Mouse (Mus musculus): ENCODE measurements around the gene Lamb3. TPM values are rescaled to one million over a fixed set of nuclear protein-coding genes. Genes with fewer than 3 reads are reported as not detected.

Gene Lamb3
- polyA plus RNA-seq, 1 experiment from 2014 or later, result 0.17 TPM

DNA sequence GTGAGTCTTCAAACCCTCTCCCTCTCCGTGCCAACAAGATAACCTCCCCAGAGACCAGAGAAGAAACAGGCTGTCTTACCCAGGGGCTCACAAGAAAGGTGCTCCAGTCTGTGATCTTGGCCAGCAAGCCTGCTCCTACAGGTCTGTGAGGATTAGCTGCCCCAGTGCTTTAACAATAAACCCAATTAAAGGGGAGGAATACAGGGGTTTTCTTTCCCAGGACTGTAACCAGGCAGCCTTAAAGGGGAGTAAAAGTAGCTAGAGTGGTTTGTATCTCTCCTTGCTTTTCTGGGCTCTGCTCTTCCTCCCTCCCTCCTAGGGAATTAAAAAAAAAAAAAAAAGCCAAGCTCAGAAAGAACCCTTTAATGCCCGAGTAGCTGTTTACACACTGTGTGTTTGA lies 162.6 kb downstream of the Lamb3 start, which contains the start of gene Camk1g:
Gene Camk1g (minus strand): TSS at position 203 of the 400 bp plus-strand sequence.
- H3K27me3 ChIP-seq, result no peaks in the 10 kb centered on the region
- TF ChIP-seq CTCF (IDR thresholded peaks at IDR 0.05), result no peak
- no peak for ATAC-seq
- ChIA-PET POLR2A (interaction anchor here (0.6 to 0.7 kb wide), 3 partner anchors 38 to 1368 kb away, joined by 3 read pairs; no protein-coding TSS in a partner anchor), CTCF (interaction anchor here (0.8 to 15.6 kb wide), 6 partner anchors 11 to 115 kb away, joined by 4 to 297 read pairs (median 7); no protein-coding TSS in a partner anchor)
- in situ Hi-C loops (cut with MboI; ENCODE audit: low pct_unique_long_range_greater_than_20kb), result no loop called here
- DNase-seq (ENCODE audit: low read depth, low spot score), result no peak

DNA sequence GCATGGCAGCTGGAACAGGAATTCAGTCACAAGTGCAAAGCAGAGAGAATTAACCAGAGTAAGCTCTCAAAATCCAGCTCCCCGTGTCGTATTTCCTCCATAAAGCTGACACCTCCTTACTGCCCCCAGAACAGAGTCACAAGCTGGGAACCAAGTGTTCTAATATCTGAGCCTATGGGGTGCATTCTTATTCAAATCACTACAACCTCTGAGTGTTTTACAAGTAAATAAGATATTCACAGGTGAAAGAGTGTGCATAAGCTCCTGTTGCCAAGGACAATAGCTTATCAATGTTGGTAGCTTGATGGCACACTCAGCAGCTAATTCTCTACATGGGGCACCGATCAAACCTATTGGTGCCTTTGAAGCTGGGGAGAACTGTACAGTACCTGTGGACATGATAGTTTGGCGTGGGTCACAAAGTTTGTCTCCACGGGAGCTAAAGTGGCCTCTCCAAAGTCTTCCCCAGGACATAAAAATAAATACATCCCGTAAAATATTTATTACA lies 166.5 kb downstream of the Lamb3 start:
- ChIA-PET CTCF (interaction anchor here (0.7 to 15.6 kb wide), 4 partner anchors 9 to 42 kb away, joined by 3 to 297 read pairs (median 10); no protein-coding TSS in a partner anchor), POLR2A (no interaction called here)
- H3K27me3 ChIP-seq, result no peaks in the 10 kb centered on the region
- in situ Hi-C loops (cut with MboI; ENCODE audit: low pct_unique_long_range_greater_than_20kb), result no loop called here
- TF ChIP-seq CTCF (IDR thresholded peaks at IDR 0.05), result no peak
- DNase-seq (ENCODE audit: low read depth, low spot score), result no peak
- no peak for ATAC-seq

DNA sequence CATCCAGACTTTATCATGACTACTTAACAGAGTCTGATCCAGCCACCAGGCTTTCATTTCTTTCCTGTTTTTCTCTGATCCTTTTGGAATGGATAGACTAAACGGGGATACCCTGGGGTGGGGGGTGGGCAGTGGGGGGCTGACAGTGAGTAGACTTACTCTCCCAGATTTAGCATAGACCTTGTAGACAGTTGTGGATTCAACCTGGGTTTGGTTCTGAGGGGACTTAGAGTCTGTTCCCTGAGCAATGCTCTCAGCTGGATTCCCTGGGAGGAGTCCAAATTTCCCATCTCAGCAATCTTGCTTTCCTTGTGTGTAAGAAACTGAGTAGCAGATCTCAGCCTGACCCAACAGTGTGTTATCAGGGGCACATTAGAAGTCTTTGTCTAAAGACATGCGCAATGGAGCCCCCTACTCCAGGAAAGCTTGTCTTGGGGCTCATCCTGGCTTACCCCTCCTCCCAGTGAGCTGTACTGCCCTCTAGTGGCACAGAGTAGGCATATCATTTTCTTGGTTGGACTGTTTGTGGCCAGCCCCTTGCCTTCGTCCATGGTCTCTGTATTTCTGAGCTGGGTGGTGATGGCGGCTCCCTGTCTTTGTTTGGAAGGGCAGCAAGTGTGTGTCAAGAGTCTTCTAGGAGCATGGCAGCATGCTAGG lies 169.1 kb downstream of the Lamb3 start:
- in situ Hi-C loops (cut with MboI; ENCODE audit: low pct_unique_long_range_greater_than_20kb), result loop anchor here (5.0 kb wide), 2 partner anchors 44 to 119 kb away; no protein-coding TSS in a partner anchor
- POLR2A ChIA-PET, result interaction anchor here (1.4 kb wide), 1 partner anchor 117 kb away, joined by 3 read pairs; no protein-coding TSS in a partner anchor
- no peaks in the 10 kb centered on the region for H3K27me3 ChIP-seq
- no peak for ATAC-seq
- no peak for DNase-seq (ENCODE audit: low read depth, low spot score)
- peak; percentile 93 for TF ChIP-seq CTCF (IDR thresholded peaks at IDR 0.05)
- CTCF ChIA-PET, result interaction anchor here (0.6 to 15.6 kb wide), 15 partner anchors 9 to 210 kb away, joined by 3 to 297 read pairs (median 3); no protein-coding TSS in a partner anchor

DNA sequence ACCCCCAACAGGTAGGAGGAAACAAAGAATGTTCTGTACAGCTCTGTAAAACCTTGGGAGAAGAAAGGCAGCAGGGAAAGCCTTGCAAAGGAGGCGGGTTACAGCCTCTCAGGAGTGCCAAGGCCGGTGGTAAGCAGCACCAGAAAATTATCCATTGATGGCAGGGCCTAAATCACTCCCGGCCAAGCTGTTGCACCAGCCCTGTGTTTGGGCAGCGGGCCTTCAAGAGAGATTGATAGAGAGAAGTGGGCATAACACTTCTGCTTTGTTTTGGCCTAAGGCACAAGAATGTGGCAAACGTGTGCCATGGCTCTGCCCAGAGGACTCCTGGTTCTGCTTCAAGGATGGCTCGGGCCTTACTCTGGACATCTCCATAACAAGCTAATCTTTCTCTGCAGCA lies 172.1 kb downstream of the Lamb3 start:
- no peak for TF ChIP-seq CTCF (IDR thresholded peaks at IDR 0.05)
- ChIA-PET POLR2A (interaction anchor here (1.4 kb wide), 1 partner anchor 50 kb away, joined by 3 read pairs; no protein-coding TSS in a partner anchor), CTCF (interaction anchor here (1.0 to 15.6 kb wide), 4 partner anchors 10 to 172 kb away, joined by 3 to 297 read pairs (median 10); partner anchors contain the start of gene Lamb3)
- H3K27me3 ChIP-seq, result no peaks in the 10 kb centered on the region
- ATAC-seq, result no peak
- DNase-seq (ENCODE audit: low read depth, low spot score), result no peak
- in situ Hi-C loops (cut with MboI; ENCODE audit: low pct_unique_long_range_greater_than_20kb), result loop anchor here (5.0 kb wide), 2 partner anchors 47 to 122 kb away; no protein-coding TSS in a partner anchor

DNA sequence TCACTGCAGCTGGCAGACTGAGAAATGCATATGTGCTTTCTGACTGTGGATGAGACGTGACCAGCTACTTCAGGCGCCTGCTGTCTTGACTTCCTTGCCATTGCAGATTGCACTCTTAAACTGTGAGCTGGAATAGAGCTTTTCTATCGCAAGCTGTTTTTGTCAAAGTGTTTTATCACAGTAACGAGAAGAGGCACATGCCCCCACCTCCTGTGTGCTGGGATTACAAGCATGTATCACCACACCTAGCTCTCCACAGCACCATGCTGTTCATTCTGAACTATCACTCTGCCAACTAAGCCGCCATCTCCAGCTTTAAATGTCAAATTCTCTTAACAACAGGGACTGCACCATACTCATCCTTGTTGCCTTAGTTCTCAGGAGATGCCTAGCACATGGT lies 173.4 kb downstream of the Lamb3 start:
- ATAC-seq (no peak), DNase-seq (ENCODE audit: low read depth, low spot score) (no peak)
- ChIA-PET CTCF (interaction anchor here (1.1 to 15.6 kb wide), 5 partner anchors 12 to 251 kb away, joined by 3 to 297 read pairs (median 3); partner anchors contain the start of genes Diexf and Lamb3), POLR2A (interaction anchor here (1.4 kb wide), 1 partner anchor 51 kb away, joined by 3 read pairs; no protein-coding TSS in a partner anchor)
- in situ Hi-C loops (cut with MboI; ENCODE audit: low pct_unique_long_range_greater_than_20kb), result no loop called here
- H3K27me3 ChIP-seq, result no peaks in the 10 kb centered on the region
- no peak for TF ChIP-seq CTCF (IDR thresholded peaks at IDR 0.05)

DNA sequence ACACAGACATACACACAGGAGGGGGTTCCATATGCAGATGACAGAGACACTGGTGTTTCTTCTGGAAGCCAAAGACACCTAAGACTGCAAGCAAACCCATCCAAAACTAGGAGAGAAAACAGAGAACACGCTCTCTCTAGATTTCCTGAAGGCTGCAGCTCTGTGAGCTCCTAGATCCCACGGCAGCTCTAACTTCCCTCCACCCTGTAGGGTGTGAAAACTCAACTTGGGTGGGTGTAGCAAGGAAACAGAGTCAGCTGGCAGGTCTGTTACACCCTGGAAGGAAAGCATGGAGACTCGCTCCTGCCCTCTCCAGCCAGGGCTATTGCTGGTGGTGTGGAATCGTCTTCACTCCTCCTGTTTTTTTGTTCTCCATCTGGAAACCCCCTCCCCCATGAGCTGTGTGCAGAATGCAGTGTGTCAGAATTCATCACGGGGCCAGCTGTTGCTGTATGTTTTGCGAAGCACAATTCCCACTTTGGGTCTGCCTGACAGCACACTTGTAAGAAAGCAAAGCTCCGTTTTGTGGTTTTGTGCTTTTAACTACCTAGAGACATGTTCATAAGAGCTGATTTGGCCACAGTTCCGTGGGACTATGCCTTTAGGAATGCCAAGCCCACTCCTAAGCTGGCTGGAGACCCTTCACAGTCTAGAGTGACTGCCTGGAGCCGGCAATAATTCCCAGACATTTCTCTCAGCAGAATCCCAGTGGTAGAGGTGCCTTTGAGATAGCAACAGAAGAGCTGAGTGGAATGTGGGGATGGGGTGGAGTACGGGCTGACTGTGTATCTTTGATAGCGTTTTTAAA lies 174.3 kb downstream of the Lamb3 start:
- POLR2A ChIA-PET, result no interaction called here
- DNase-seq (ENCODE audit: low read depth, low spot score) (no peak), ATAC-seq (no peak)
- no peak for TF ChIP-seq CTCF (IDR thresholded peaks at IDR 0.05)
- no peaks in the 10 kb centered on the region for H3K27me3 ChIP-seq
- CTCF ChIA-PET, result interaction anchor here (0.9 to 15.6 kb wide), 19 partner anchors 8 to 339 kb away, joined by 3 to 297 read pairs (median 4); partner anchors contain the start of gene Camk1g
- in situ Hi-C loops (cut with MboI; ENCODE audit: low pct_unique_long_range_greater_than_20kb), result no loop called here

DNA sequence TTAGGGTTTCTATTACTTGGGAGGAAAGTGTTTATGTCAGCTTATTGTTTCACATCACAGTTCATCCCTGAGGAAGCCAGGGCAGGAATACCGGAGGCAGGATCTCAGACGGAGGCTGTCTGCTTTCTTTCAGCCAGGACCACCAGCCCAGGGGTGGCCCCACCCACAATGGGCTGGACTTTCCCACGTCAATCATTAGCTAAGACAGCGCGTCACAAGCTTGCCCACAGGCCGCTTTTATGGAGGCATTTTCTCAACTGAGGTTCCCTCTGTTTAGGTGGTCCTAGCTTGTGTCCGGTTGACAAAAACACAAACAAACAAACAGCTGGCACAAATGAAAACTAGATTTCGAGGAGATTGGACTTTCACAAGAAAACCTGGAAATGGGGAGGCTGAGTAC lies 174.9 kb downstream of the Lamb3 start:
- no peak for TF ChIP-seq CTCF (IDR thresholded peaks at IDR 0.05)
- POLR2A ChIA-PET, result no interaction called here
- DNase-seq (ENCODE audit: low read depth, low spot score) (no peak), ATAC-seq (no peak)
- CTCF ChIA-PET, result interaction anchor here (0.7 to 15.6 kb wide), 20 partner anchors 8 to 338 kb away, joined by 3 to 297 read pairs (median 4); partner anchors contain the start of gene Camk1g
- in situ Hi-C loops (cut with MboI; ENCODE audit: low pct_unique_long_range_greater_than_20kb), result no loop called here
- no peaks in the 10 kb centered on the region for H3K27me3 ChIP-seq

DNA sequence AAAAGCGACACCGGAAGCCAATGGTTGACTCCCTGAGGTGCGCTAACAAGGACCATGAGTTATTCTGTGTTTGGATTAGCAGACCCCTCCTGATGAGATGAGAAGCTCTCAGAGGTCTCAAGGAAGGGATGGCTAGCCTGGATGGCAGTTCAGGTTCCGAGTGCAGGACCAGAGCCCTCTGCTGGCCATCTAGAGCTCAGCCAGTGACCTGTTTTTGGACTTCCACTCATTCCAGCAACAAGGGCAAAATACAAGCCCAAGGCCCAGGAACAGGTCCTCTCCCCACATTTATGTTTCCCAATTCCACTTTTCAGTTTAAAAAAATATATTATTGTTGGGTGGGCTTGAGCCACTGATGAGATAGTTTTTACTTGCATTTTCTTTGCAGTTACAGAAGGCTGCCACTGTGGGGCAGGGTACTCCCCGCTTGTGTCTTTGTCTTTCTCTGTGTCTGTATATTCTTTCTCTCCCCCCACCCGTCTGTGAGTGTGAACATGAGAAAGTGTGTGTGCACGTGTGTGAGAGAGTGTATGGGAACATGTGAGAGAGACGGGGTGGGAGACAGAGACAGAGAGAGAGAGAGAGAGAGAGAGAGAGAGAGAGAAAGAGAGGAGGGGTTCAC lies 175.5 kb downstream of the Lamb3 start:
- H3K27me3 ChIP-seq, result no peaks in the 10 kb centered on the region
- TF ChIP-seq CTCF (IDR thresholded peaks at IDR 0.05), result peak; percentile 94
- CTCF ChIA-PET, result interaction anchor here (0.7 to 15.6 kb wide), 19 partner anchors 9 to 338 kb away, joined by 3 to 297 read pairs (median 4); partner anchors contain the start of gene Camk1g
- in situ Hi-C loops (cut with MboI; ENCODE audit: low pct_unique_long_range_greater_than_20kb), result no loop called here
- DNase-seq (ENCODE audit: low read depth, low spot score) (no peak), ATAC-seq (peak; percentile 56)
- POLR2A ChIA-PET, result no interaction called here

DNA sequence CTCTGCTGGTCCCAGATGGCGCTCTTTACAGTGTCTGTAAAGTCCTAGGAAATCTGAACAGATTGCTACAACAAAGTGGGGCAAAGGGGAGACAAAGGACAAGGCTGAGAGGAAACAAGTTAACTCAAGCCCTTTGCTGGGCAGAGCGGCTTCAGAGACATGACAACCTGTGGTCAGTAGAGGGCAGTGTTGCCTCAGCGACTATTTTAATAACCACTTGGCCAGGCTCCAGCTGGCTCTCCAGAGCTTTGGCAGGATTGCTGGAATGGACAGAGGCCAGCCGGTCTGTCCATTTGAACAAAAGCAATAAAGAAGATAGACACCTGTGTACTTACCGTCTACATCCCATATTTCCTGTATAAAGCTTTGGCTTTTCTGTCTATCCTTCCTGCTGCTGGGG lies 178.6 kb downstream of the Lamb3 start:
- TF ChIP-seq CTCF (IDR thresholded peaks at IDR 0.05), result peak; percentile 96
- ATAC-seq (peak; percentile 69), DNase-seq (ENCODE audit: low read depth, low spot score) (peak; percentile 50)
- H3K27me3 ChIP-seq, result no peaks in the 10 kb centered on the region
- in situ Hi-C loops (cut with MboI; ENCODE audit: low pct_unique_long_range_greater_than_20kb), result loop anchor here (5.0 kb wide), 1 partner anchor 316 kb away; no protein-coding TSS in a partner anchor
- CTCF ChIA-PET, result interaction anchor here (0.8 to 3.8 kb wide), 18 partner anchors 10 to 320 kb away, joined by 3 to 18 read pairs (median 3); partner anchors contain the start of gene Camk1g
- POLR2A ChIA-PET, result interaction anchor here (0.6 kb wide), 1 partner anchor 308 kb away, joined by 3 read pairs; no protein-coding TSS in a partner anchor

All from Patski (cell line).